ENCODE assay signal across 8 mouse cellular contexts in genomic region chr8:70629574-70630531, GRCm38 (mm10). TPM values are rescaled to one million over a fixed set of nuclear protein-coding genes. Genes with fewer than 3 reads are reported as not detected.
DNase-seq lines count a peak whose midpoint lies in the region; ATAC-seq and TF ChIP-seq lines count a peak whose summit lies in the region.

No protein-coding gene starts in this region.

- peak; percentile 94 to 100 (median 98) for TF ChIP-seq CTCF in MEL (IDR thresholded peaks at IDR 0.05 in 2 of 3, conservative IDR thresholded peaks at IDR 0.05 in 1 of 3; ENCODE audit: control insufficient read depth in 1 of 3, insufficient read depth in 1 of 3, low read depth in 2 of 3, low read length in 3 of 3, poor library complexity in 1 of 3, severe bottlenecking in 1 of 3)
- peak; percentile 100 for TF ChIP-seq CTCF in thymus, adult 2 months (IDR thresholded peaks at IDR 0.05; ENCODE audit: borderline replicate concordance, control insufficient read depth, extremely low read depth, insufficient read depth, low read length, poor library complexity)

- TF ChIP-seq POLR2A in MEL (IDR thresholded peaks at IDR 0.05; ENCODE audit: control insufficient read depth in 1 of 2, insufficient read depth in 1 of 2, low read depth in 1 of 2, low read length in 2 of 2, poor library complexity in 1 of 2): peak; percentile 56 to 67; a peak in 3 of 4 replicates
- TF ChIP-seq POLR2A in thymus, adult 2 months (IDR thresholded peaks at IDR 0.05; ENCODE audit: control insufficient read depth, extremely low read depth, insufficient read depth, low read length, poor library complexity): no peak

- peaks cover 0 to 2% of the 10 kb centered on the region in 2 experiments; a peak in 1 of 4 replicates for H3K36me3 ChIP-seq in MEL (ENCODE audit: control insufficient read depth in 1 of 2, insufficient read depth in 2 of 2, low read length in 2 of 2)
- H3K36me3 ChIP-seq in lung, embryonic 16.5 days (ENCODE audit: control insufficient read depth, insufficient read depth, low read length): no peaks in the 10 kb centered on the region
- H3K36me3 ChIP-seq in thymus, adult 2 months (ENCODE audit: control insufficient read depth, insufficient read depth, low read length): no peaks in the 10 kb centered on the region

- peak overlapping the region; percentile 63 for H3K4me2 ChIP-seq in lung, embryonic 16.5 days (ENCODE audit: low read depth, low read length)

- no peaks in the 10 kb centered on the region; the same call in 1 of the 2 replicates for H3K79me2 ChIP-seq in MEL (ENCODE audit: control insufficient read depth, insufficient read depth, low read length, poor library complexity)

- TF ChIP-seq EP300 in MEL (IDR thresholded peaks at IDR 0.05; ENCODE audit: low read depth in 1 of 2, low read length in 2 of 2): peak in 1 of 2 experiments; percentile 48; a peak in 2 of 4 replicates

- H3K9me3 ChIP-seq in MEL (replicated peaks; ENCODE audit: insufficient read depth, low read length): no peaks in the 10 kb centered on the region
- no peaks in the 10 kb centered on the region for H3K9me3 ChIP-seq in lung, embryonic 16.5 days (ENCODE audit: control insufficient read depth, low read length)

- peaks cover 2 to 14% of the 10 kb centered on the region in 2 experiments; a peak in 3 of 4 replicates for H3K4me1 ChIP-seq in MEL (ENCODE audit: control insufficient read depth in 1 of 2, insufficient read depth in 2 of 2, low read length in 2 of 2)
- H3K4me1 ChIP-seq in lung, embryonic 16.5 days (replicated peaks; ENCODE audit: control insufficient read depth, insufficient read depth, low read length): peaks cover 26% of the 10 kb centered on the region
- H3K4me1 ChIP-seq in thymus, adult 2 months (replicated peaks; ENCODE audit: control insufficient read depth, insufficient read depth, low read length): peaks cover 7% of the 10 kb centered on the region

- H3K27ac ChIP-seq in MEL (ENCODE audit: control insufficient read depth, low read depth, low read length): peak overlapping the region; percentile 57
- H3K27ac ChIP-seq in lung, embryonic 16.5 days (ENCODE audit: low read length): no peak overlapping the region
- no peak overlapping the region for H3K27ac ChIP-seq in thymus, adult 2 months (ENCODE audit: control insufficient read depth, insufficient read depth, low read length)

- ATAC-seq in hematopoietic stem cell, adult 5-6 weeks (replicated peaks in 1 of 2; ENCODE audit: insufficient read depth in 1 of 2, low FRiP score in 2 of 2, low TSS enrichment in 1 of 2, low read depth in 1 of 2, poor library complexity in 2 of 2, severe bottlenecking in 2 of 2): peak; percentile 71
- ATAC-seq in lung, embryonic 16.5 days (ENCODE audit: low read depth): peak; percentile 91

- 2% methylated on average over 59 of the region's 60 CpGs for WGBS in lung, embryonic 16.5 days
- 1% methylated on average over 60 of the region's 60 CpGs for whole genome bisulfite sequencing in thymus, adult 2 months

- H3K27me3 ChIP-seq in MEL (ENCODE audit: control insufficient read depth in 1 of 2, insufficient read depth in 2 of 2, low read length in 2 of 2): no peaks in the 10 kb centered on the region
- H3K27me3 ChIP-seq in lung, embryonic 16.5 days (ENCODE audit: control insufficient read depth, insufficient read depth, low read depth, low read length): no peaks in the 10 kb centered on the region
- H3K27me3 ChIP-seq in thymus, adult 2 months (ENCODE audit: control insufficient read depth, insufficient read depth, low read length): no peaks in the 10 kb centered on the region

- H3K4me3 ChIP-seq in MEL (ENCODE audit: control insufficient read depth in 1 of 2, insufficient read depth in 1 of 2, low read depth in 2 of 2, low read length in 2 of 2): peak overlapping the region; percentile 53 to 63
- H3K4me3 ChIP-seq in lung, embryonic 16.5 days (ENCODE audit: low read length): peak overlapping the region; percentile 44
- peak overlapping the region; percentile 39 for H3K4me3 ChIP-seq in thymus, adult 2 months (ENCODE audit: control insufficient read depth, insufficient read depth, low read length)

- DNase-seq in MEL (ENCODE audit: low read depth, low spot score): peak; percentile 94
- DNase-seq in cerebellum, adult 8-10 months: peak; percentile 96
- peak; percentile 93 for DNase-seq in forelimb bud, embryonic 11.5 days (ENCODE audit: low read depth, low spot score)
- DNase-seq in layer of hippocampus, adult 9-11 months: peak; percentile 90
- peak; percentile 76 for DNase-seq in ovary, adult 18-20 months (ENCODE audit: low spot score)
- peak; percentile 94 for DNase-seq in thymus, adult 2 months

- peak; percentile 73 for TF ChIP-seq RAD21 in MEL (IDR thresholded peaks at IDR 0.05; ENCODE audit: low read depth, low read length)

- peak overlapping the region; percentile 71 for H3K9ac ChIP-seq in MEL (ENCODE audit: control insufficient read depth, low read depth, low read length, poor library complexity, severe bottlenecking)
- peak overlapping the region; percentile 60 for H3K9ac ChIP-seq in lung, embryonic 16.5 days (ENCODE audit: low read length)

TF ChIP-seq in MEL, 35 proteins besides CTCF, POLR2A, EP300 and RAD21 (continues in another document):
- TF ChIP-seq ELF1 (IDR thresholded peaks at IDR 0.05; ENCODE audit: low read depth, low read length): 0 out of 2 replicates have a peak, but pooled peaks have one; percentile 30
- TF ChIP-seq CHD1 (IDR thresholded peaks at IDR 0.05; ENCODE audit: low read depth, low read length): no peak
- TF ChIP-seq GABPA (IDR thresholded peaks at IDR 0.05; ENCODE audit: low read depth, low read length): no peak
- peak; percentile 66; the same call in 1 of the 2 replicates for TF ChIP-seq MYC (IDR thresholded peaks at IDR 0.05; ENCODE audit: low read depth, low read length)
- TF ChIP-seq BHLHE40 (IDR thresholded peaks at IDR 0.05; ENCODE audit: borderline replicate concordance, low read depth, low read length): peak; percentile 69; the same call in 1 of the 2 replicates
- peak; percentile 58 for TF ChIP-seq TCF12 (IDR thresholded peaks at IDR 0.05; ENCODE audit: low read depth, low read length)
- no peak for TF ChIP-seq USF2 (IDR thresholded peaks at IDR 0.05; ENCODE audit: borderline replicate concordance in 1 of 2, insufficient read depth in 1 of 2, low read depth in 1 of 2, low read length in 2 of 2)
- TF ChIP-seq MAX (IDR thresholded peaks at IDR 0.05; ENCODE audit: low read length): peak; percentile 89
- peak; percentile 93 for TF ChIP-seq NRF1 (IDR thresholded peaks at IDR 0.05; ENCODE audit: insufficient read depth, low read depth, low read length, poor library complexity, severe bottlenecking)
- TF ChIP-seq TBP (IDR thresholded peaks at IDR 0.05; ENCODE audit: low read depth, low read length): no peak
- no peak for TF ChIP-seq KAT2A (conservative IDR thresholded peaks at IDR 0.05; ENCODE audit: low read depth, low read length)
- TF ChIP-seq ETS1 (IDR thresholded peaks at IDR 0.05; ENCODE audit: low read depth, low read length): peak; percentile 57
- TF ChIP-seq MXI1 (IDR thresholded peaks at IDR 0.05; ENCODE audit: low read depth, low read length): peak; percentile 90
- peak; percentile 63 for TF ChIP-seq ZC3H11A (IDR thresholded peaks at IDR 0.05; ENCODE audit: low read depth, low read length)
- TF ChIP-seq ZKSCAN1 (IDR thresholded peaks at IDR 0.05; ENCODE audit: low read depth, low read length): no peak
- TF ChIP-seq ZMIZ1 (IDR thresholded peaks at IDR 0.05; ENCODE audit: low read depth, low read length): peak; percentile 55; the same call in 1 of the 2 replicates
- TF ChIP-seq HCFC1 (IDR thresholded peaks at IDR 0.05; ENCODE audit: low read depth, low read length): peak; percentile 76
- peak; percentile 76 for TF ChIP-seq NELFE (IDR thresholded peaks at IDR 0.05; ENCODE audit: low read depth, low read length)
- no peak for TF ChIP-seq TAL1 (IDR thresholded peaks at IDR 0.05; ENCODE audit: low read length)

RNA-seq across cellular contexts. Expression of gene Gdf15, which starts 2.4 kb away (rescaled TPM):
- 0.15 and 1.8 TPM in 2 replicates for total RNA-seq in MEL (2012; rRNA removed)
- under 1 TPM in 1 of 2 experiments, not detected in 1; 0.63 TPM for polyA plus RNA-seq in MEL (2012; ENCODE audit: insufficient read depth in 1 of 2, insufficient read length in 2 of 2, low read depth in 1 of 2, low replicate concordance in 2 of 2, missing spikeins in 1 of 2)
- 1.7 TPM in 1 of 2 replicates, not detected in the other for total RNA-seq in hematopoietic stem cell, adult 5-6 weeks (2017)
- polyA plus RNA-seq in lung, embryonic 16.5 days (2015; fragmentation: Nextera tagmentation; extraction: Ambion mirVana): 0.45 and 0.60 TPM in 2 replicates
- polyA plus RNA-seq in thymus, adult 2 months (2012; rRNA removed): 6.7 and 7.5 TPM in 2 replicates

RNA-seq across cellular contexts. Expression of gene Lrrc25, which starts 13.9 kb away (rescaled TPM):
- total RNA-seq in MEL (2012; rRNA removed): 0.20 and 0.39 TPM in 2 replicates
- 1 to 10 TPM in 1 of 2 experiments, not detected in 1; 1.1 TPM for polyA plus RNA-seq in MEL (2012; ENCODE audit: insufficient read depth in 1 of 2, insufficient read length in 2 of 2, low read depth in 1 of 2, low replicate concordance in 2 of 2, missing spikeins in 1 of 2)
- total RNA-seq in hematopoietic stem cell, adult 5-6 weeks (2017): 1.7 and 2.3 TPM in 2 replicates
- polyA plus RNA-seq in lung, embryonic 16.5 days (2015; fragmentation: Nextera tagmentation; extraction: Ambion mirVana): 2.0 and 3.2 TPM in 2 replicates
- polyA plus RNA-seq in thymus, adult 2 months (2012; rRNA removed): 15.3 and 18.5 TPM in 2 replicates

RNA-seq across cellular contexts. Expression of gene Ssbp4, which starts 21.2 kb away (rescaled TPM):
- 80.2 and 84.9 TPM in 2 replicates for total RNA-seq in MEL (2012; rRNA removed)
- polyA plus RNA-seq in MEL (2012; ENCODE audit: insufficient read depth in 1 of 2, insufficient read length in 2 of 2, low read depth in 1 of 2, low replicate concordance in 2 of 2, missing spikeins in 1 of 2): 100 to 1,000 TPM in 1 of 2 experiments, not detected in 1; 212 TPM
- total RNA-seq in hematopoietic stem cell, adult 5-6 weeks (2017): 24.8 and 88.6 TPM in 2 replicates
- 106 and 108 TPM in 2 replicates for polyA plus RNA-seq in lung, embryonic 16.5 days (2015; fragmentation: Nextera tagmentation; extraction: Ambion mirVana)
- polyA plus RNA-seq in thymus, adult 2 months (2012; rRNA removed): 392 and 506 TPM in 2 replicates

RNA-seq across cellular contexts. Expression of gene Pgpep1, which starts 30.3 kb away (rescaled TPM):
- 12.6 and 13.7 TPM in 2 replicates for total RNA-seq in MEL (2012; rRNA removed)
- polyA plus RNA-seq in MEL (2012; ENCODE audit: insufficient read depth in 1 of 2, insufficient read length in 2 of 2, low read depth in 1 of 2, low replicate concordance in 2 of 2, missing spikeins in 1 of 2): 10 to 100 TPM in 1 of 2 experiments, not detected in 1; 19.5 TPM
- 5.5 and 8.2 TPM in 2 replicates for total RNA-seq in hematopoietic stem cell, adult 5-6 weeks (2017)
- polyA plus RNA-seq in lung, embryonic 16.5 days (2015; fragmentation: Nextera tagmentation; extraction: Ambion mirVana): 43.6 and 46.7 TPM in 2 replicates
- polyA plus RNA-seq in thymus, adult 2 months (2012; rRNA removed): 40.7 and 41.9 TPM in 2 replicates

RNA-seq across cellular contexts. Expression of gene Isyna1, which starts 35.7 kb away (rescaled TPM):
- total RNA-seq in MEL (2012; rRNA removed): 84.1 and 90.9 TPM in 2 replicates
- 100 to 1,000 TPM in 1 of 2 experiments, not detected in 1; 189 TPM for polyA plus RNA-seq in MEL (2012; ENCODE audit: insufficient read depth in 1 of 2, insufficient read length in 2 of 2, low read depth in 1 of 2, low replicate concordance in 2 of 2, missing spikeins in 1 of 2)
- total RNA-seq in hematopoietic stem cell, adult 5-6 weeks (2017): 20.4 and 26.0 TPM in 2 replicates
- 118 and 121 TPM in 2 replicates for polyA plus RNA-seq in lung, embryonic 16.5 days (2015; fragmentation: Nextera tagmentation; extraction: Ambion mirVana)
- polyA plus RNA-seq in thymus, adult 2 months (2012; rRNA removed): 185 and 201 TPM in 2 replicates
